ENCODE assay signal across 8 mouse cellular contexts in genomic region chr15:17195439-17195838, GRCm38 (mm10).
DNase-seq lines count a peak whose midpoint lies in the region.

No protein-coding gene starts in this region.

- peak; percentile 6 for DNase-seq in heart, postnatal 4 days
- DNase-seq in heart, adult 8-10 months (ENCODE audit: low spot score) = no peak
- DNase-seq in testis, postnatal 10 days (ENCODE audit: low spot score) = peak; percentile 45
- DNase-seq in testis, postnatal 14 days (ENCODE audit: low spot score) = no peak
- DNase-seq in layer of hippocampus, adult 9-10 months (ENCODE audit: low spot score) = peak; percentile 6
- peak; percentile 3 for DNase-seq in telencephalon, adult 2 months (ENCODE audit: low read depth, low spot score)
- DNase-seq in thymus, postnatal 36 days = no peak
- DNase-seq in gastrocnemius, adult 8-10 months (ENCODE audit: low spot score in 2 of 2) = no peak

Comparison
In these comparisons a context has a peak if more than half of its experiments do, and no peak if none do; other contexts are left out.
1. DNase-seq: peak in heart, postnatal 4 days (single experiment), testis, postnatal 10 days (single experiment), layer of hippocampus, adult 9-10 months (single experiment) and telencephalon, adult 2 months (single experiment); none in heart, adult 8-10 months (single experiment), testis, postnatal 14 days (single experiment), thymus, postnatal 36 days (0 of 2) and gastrocnemius, adult 8-10 months (0 of 2).